ENCODE assay signal across 17 mouse cellular contexts in the genomic region with DNA sequence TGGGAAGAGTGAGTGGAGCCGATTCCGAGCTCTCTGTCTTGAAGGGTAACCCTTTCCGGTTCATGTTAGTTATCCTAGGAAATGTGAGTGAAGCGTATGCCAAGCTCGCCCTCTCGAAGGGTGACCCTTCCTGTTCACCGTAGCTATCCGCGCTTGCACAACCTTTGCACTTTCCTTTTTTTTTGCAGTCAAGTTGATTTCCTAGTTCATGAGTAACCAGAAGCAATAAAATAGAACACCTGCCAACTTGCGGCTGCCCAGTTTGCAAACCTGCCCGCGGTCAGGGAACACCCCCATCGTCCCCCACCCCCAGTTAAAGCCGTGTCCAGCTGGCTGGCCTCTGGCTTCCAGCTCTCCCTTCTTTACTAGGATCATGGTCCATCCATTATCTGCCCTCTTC. TPM values are rescaled to one million over a fixed set of nuclear protein-coding genes. Genes with fewer than 3 reads are reported as not detected.
DNase-seq lines count a peak whose midpoint lies in the region; TF ChIP-seq lines count a peak whose summit lies in the region.
"Had no signal": no experiment of that assay in that cellular context is flagged by ENCODE, and none has a peak within 500 bp of the region (broad histone marks: within the 10 kb centered on the region; RNA-seq: fewer than 3 reads in every experiment).

No protein-coding gene starts in this region.

- H3K4me3 ChIP-seq in brown adipose tissue, adult 24 weeks (ENCODE audit: insufficient read depth, low read depth, low read length), result no peak overlapping the region
- no peak overlapping the region for H3K4me3 ChIP-seq in thymus, adult 2 months (ENCODE audit: control insufficient read depth, insufficient read depth, low read length)
- H3K4me3 ChIP-seq: embryonic facial prominence, embryonic 13.5 days; forebrain, embryonic 13.5 days; gastrocnemius, adult 2 months; heart, embryonic 15.5 days; hindbrain, embryonic 13.5 days had no signal

- TF ChIP-seq POLR2A in thymus, adult 2 months (IDR thresholded peaks at IDR 0.05; ENCODE audit: control insufficient read depth, extremely low read depth, insufficient read depth, low read length, poor library complexity), result no peak

- no peak for TF ChIP-seq CTCF in thymus, adult 2 months (IDR thresholded peaks at IDR 0.05; ENCODE audit: borderline replicate concordance, control insufficient read depth, extremely low read depth, insufficient read depth, low read length, poor library complexity)

- H3K27ac ChIP-seq in brown adipose tissue, adult 24 weeks (replicated peaks; ENCODE audit: low read depth, low read length), result peak overlapping the region; percentile 31
- H3K27ac ChIP-seq in thymus, adult 2 months (ENCODE audit: control insufficient read depth, insufficient read depth, low read length), result no peak overlapping the region
- H3K27ac ChIP-seq: embryonic facial prominence, embryonic 13.5 days; forebrain, embryonic 13.5 days; gastrocnemius, adult 2 months; heart, embryonic 15.5 days; hindbrain, embryonic 13.5 days had no signal

- H3K4me1 ChIP-seq in brown adipose tissue, adult 24 weeks (ENCODE audit: control insufficient read depth, insufficient read depth, insufficient read length, low read length), result no peaks in the 10 kb centered on the region
- peaks cover 14% of the 10 kb centered on the region for H3K4me1 ChIP-seq in thymus, adult 2 months (replicated peaks; ENCODE audit: control insufficient read depth, insufficient read depth, low read length)
- H3K4me1 ChIP-seq: embryonic facial prominence, embryonic 13.5 days; forebrain, embryonic 13.5 days had no signal

- 78% methylated on average over 14 of the region's 14 CpGs for WGBS in thymus, adult 2 months

- no peaks in the 10 kb centered on the region for H3K36me3 ChIP-seq in thymus, adult 2 months (ENCODE audit: control insufficient read depth, insufficient read depth, low read length)
- H3K36me3 ChIP-seq: embryonic facial prominence, embryonic 13.5 days; G1E; heart, embryonic 15.5 days; hindbrain, embryonic 13.5 days had no signal

- H3K27me3 ChIP-seq in thymus, adult 2 months (ENCODE audit: control insufficient read depth, insufficient read depth, low read length), result no peaks in the 10 kb centered on the region
- H3K27me3 ChIP-seq: embryonic facial prominence, embryonic 13.5 days; forebrain, embryonic 13.5 days; heart, embryonic 15.5 days had no signal

- DNase-seq in kidney, adult 9 months, result peak; percentile 93
- DNase-seq in liver, result peak; percentile 46
- peak; percentile 37 for DNase-seq in lung, postnatal 25 days (ENCODE audit: low spot score)
- DNase-seq in cerebellum, adult 11 months, result no peak
- no peak for DNase-seq in cerebellum, adult 9-10 months
- DNase-seq in thymus, adult 2 months, result no peak
- no peak for DNase-seq in ovary, postnatal 14 days (ENCODE audit: low spot score)
- DNase-seq: cerebellum, postnatal 10 days; gastrocnemius, adult 2 months; left cerebral cortex, postnatal 4 days had no signal

RNA-seq across cellular contexts. Expression of a gene that starts 8.7 kb away (rescaled TPM):
- 19.3 and 22.2 TPM in 2 replicates for polyA plus RNA-seq in brown adipose tissue, adult 24 weeks (2012; ENCODE audit: insufficient read depth, insufficient read length, missing spikeins)
- 10.4 and 11.7 TPM in 2 replicates for polyA plus RNA-seq in thymus, adult 2 months (2012; rRNA removed)

RNA-seq across cellular contexts. Expression of a gene that starts 9.7 kb away (rescaled TPM):
- 0.79 and 1.4 TPM in 2 replicates for polyA plus RNA-seq in brown adipose tissue, adult 24 weeks (2012; ENCODE audit: insufficient read depth, insufficient read length, missing spikeins)
- polyA plus RNA-seq in thymus, adult 2 months (2012; rRNA removed), result 114 and 131 TPM in 2 replicates
- polyA plus RNA-seq: C2C12 had no signal

RNA-seq across cellular contexts. Expression of a gene that starts 42.3 kb away (rescaled TPM):
- 25.6 and 29.4 TPM in 2 replicates for polyA plus RNA-seq in brown adipose tissue, adult 24 weeks (2012; ENCODE audit: insufficient read depth, insufficient read length, missing spikeins)
- 11.0 and 11.7 TPM in 2 replicates for polyA plus RNA-seq in thymus, adult 2 months (2012; rRNA removed)

RNA-seq across cellular contexts. Expression of a gene that starts 50.2 kb away (rescaled TPM):
- polyA plus RNA-seq in brown adipose tissue, adult 24 weeks (2012; ENCODE audit: insufficient read depth, insufficient read length, missing spikeins), result not detected in 2 replicates
- 34.7 and 39.4 TPM in 2 replicates for polyA plus RNA-seq in thymus, adult 2 months (2012; rRNA removed)

Comparison
In these comparisons a context has a peak if more than half of its experiments do, and no peak if none do; other contexts are left out.
1. DNase-seq: peak in kidney, adult 9 months (single experiment), liver (single experiment) and lung, postnatal 25 days (single experiment); none in cerebellum, adult 11 months (single experiment), cerebellum, adult 9-10 months (single experiment), thymus, adult 2 months (single experiment) and ovary, postnatal 14 days (single experiment).
2. RNA of a gene that starts 9.7 kb away (polyA plus RNA-seq): 114 to 131 TPM in thymus, adult 2 months; 0.79 to 1.4 TPM in brown adipose tissue, adult 24 weeks; every median in the first group is over 10 times any median in the second.